Mouse (Mus musculus): ENCODE measurements around the gene Sv2c. TPM values are rescaled to one million over a fixed set of nuclear protein-coding genes. Genes with fewer than 3 reads are reported as not detected.

Sv2c gene
- polyA plus RNA-seq, 1 experiment from 2014 or later: 1.6 TPM

DNA sequence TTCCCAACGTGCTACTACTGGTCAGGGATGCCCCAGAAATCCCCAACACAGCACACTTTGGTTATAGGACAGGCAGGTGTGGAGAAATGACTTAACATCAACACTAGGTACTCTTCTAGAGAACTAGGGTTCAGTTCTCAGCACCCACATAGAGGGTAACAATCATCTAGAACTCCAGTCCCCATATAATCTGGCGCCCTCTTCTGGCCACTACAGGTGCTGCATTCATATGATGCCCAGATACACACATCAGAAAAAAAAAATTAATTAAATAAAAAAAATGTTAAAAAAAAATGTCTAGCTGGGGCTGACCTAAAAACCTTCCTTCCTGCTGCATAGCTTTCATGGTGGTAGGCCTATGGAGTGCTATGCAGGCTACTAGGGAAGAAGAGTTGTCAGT is 135.1 kb downstream of the Sv2c start:
- no peaks in the 10 kb centered on the region for H3K9me3 ChIP-seq (ENCODE audit: control insufficient read depth, low read length)
- H3K4me1 ChIP-seq (replicated peaks; ENCODE audit: control insufficient read depth, insufficient read depth): no peaks in the 10 kb centered on the region
- ATAC-seq (ENCODE audit: low FRiP score, low TSS enrichment): no peak
- H3K9ac ChIP-seq (ENCODE audit: low read length): no peak overlapping the region
- no peak for DNase-seq (ENCODE audit: low spot score)
- TF ChIP-seq CTCF (IDR thresholded peaks at IDR 0.05; ENCODE audit: low read depth): peak; percentile 28; the same call in 1 of the 2 replicates
- no peak for TF ChIP-seq EP300 (optimal IDR thresholded peaks at IDR 0.05)
- no peaks in the 10 kb centered on the region for H3K27me3 ChIP-seq (ENCODE audit: control insufficient read depth, insufficient read depth, low read length)
- H3K36me3 ChIP-seq (ENCODE audit: control insufficient read depth, insufficient read depth, low read length): no peaks in the 10 kb centered on the region
- 52% methylated on average over 2 of the region's 2 CpGs for WGBS
- no peak overlapping the region for H3K4me2 ChIP-seq (replicated peaks; ENCODE audit: low read depth)
- H3K27ac ChIP-seq (replicated peaks): no peak overlapping the region
- no peak overlapping the region for H3K4me3 ChIP-seq (ENCODE audit: low read depth, low read length)

DNA sequence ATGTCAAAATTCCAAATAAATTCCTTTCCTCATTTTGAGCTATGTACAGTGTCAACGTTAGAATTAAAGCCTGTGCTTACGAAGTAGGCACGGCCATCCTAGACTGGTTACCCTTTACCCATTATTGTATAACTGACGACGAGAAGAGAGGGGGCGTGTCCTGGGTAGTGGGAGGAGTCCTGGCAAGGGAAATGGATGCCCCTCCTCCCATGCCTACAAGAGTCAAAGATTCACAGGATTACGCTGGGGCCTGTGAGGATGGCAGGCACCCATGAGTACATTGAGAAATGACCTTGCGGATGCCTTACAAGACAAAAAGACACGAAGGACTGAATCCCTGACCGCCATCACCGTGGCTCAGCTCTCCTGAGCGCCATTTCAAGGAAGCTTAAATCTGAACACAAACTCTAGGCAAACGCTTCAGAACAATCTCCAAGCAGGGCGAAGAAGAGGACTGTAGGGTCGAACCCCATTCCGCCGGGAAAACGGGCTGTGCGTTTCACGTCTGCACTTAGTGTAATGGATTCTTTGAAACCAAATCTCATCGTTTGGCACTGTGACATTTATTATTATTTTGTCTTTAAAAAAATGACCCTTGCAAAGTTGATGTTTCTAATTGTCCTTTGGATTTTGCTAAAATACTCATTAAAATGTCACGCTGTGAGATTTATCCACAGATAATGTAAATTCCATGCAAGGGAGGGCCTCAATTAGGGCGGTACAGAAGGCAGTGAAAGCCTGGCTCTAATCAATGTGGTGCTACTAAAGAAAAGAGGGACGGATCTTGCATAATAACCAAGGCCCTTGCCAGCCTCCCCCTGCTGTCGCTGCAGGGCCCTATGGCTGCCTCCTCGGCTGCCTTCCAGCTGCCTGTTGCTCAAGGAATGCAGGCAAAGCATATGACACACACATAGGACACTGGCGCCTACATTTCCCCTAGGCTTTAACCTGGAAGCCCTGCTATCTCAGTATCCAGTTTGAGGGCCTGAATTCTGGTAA is 137.4 kb downstream of the Sv2c start:
- no peaks in the 10 kb centered on the region for H3K36me3 ChIP-seq (ENCODE audit: control insufficient read depth, insufficient read depth, low read length)
- TF ChIP-seq EP300 (optimal IDR thresholded peaks at IDR 0.05): no peak
- no peak for TF ChIP-seq CTCF (IDR thresholded peaks at IDR 0.05; ENCODE audit: low read depth)
- H3K27ac ChIP-seq (replicated peaks): no peak overlapping the region
- H3K4me2 ChIP-seq (replicated peaks; ENCODE audit: low read depth): no peak overlapping the region
- DNase-seq (ENCODE audit: low spot score) (no peak), ATAC-seq (ENCODE audit: low FRiP score, low TSS enrichment) (no peak)
- H3K4me3 ChIP-seq (ENCODE audit: low read depth, low read length): no peak overlapping the region
- H3K9ac ChIP-seq (ENCODE audit: low read length): no peak overlapping the region
- 70% methylated on average over 27 of the region's 27 CpGs for WGBS
- no peaks in the 10 kb centered on the region for H3K27me3 ChIP-seq (ENCODE audit: control insufficient read depth, insufficient read depth, low read length)
- no peaks in the 10 kb centered on the region for H3K9me3 ChIP-seq (ENCODE audit: control insufficient read depth, low read length)
- H3K4me1 ChIP-seq (replicated peaks; ENCODE audit: control insufficient read depth, insufficient read depth): no peaks in the 10 kb centered on the region

GRCm38 (mm10) chr13:95988181-95988580 is 144.2 kb downstream of the Sv2c start:
- 0 out of 2 replicates have a peak, but pooled peaks have one; percentile 31 for ATAC-seq (ENCODE audit: low FRiP score, low TSS enrichment)
- H3K27ac ChIP-seq (replicated peaks): no peak overlapping the region
- H3K9ac ChIP-seq (ENCODE audit: low read length): no peak overlapping the region
- H3K4me3 ChIP-seq (ENCODE audit: low read depth, low read length): no peak overlapping the region
- no peaks in the 10 kb centered on the region for H3K36me3 ChIP-seq (ENCODE audit: control insufficient read depth, insufficient read depth, low read length)
- no peaks in the 10 kb centered on the region for H3K4me1 ChIP-seq (replicated peaks; ENCODE audit: control insufficient read depth, insufficient read depth)
- TF ChIP-seq EP300 (optimal IDR thresholded peaks at IDR 0.05) (no peak), CTCF (IDR thresholded peaks at IDR 0.05; ENCODE audit: low read depth) (no peak)
- 79% methylated on average over 9 of the region's 9 CpGs for WGBS
- peak; percentile 20 for DNase-seq (ENCODE audit: low spot score)
- H3K27me3 ChIP-seq (ENCODE audit: control insufficient read depth, insufficient read depth, low read length): no peaks in the 10 kb centered on the region
- H3K9me3 ChIP-seq (ENCODE audit: control insufficient read depth, low read length): no peaks in the 10 kb centered on the region
- H3K4me2 ChIP-seq (replicated peaks; ENCODE audit: low read depth): no peak overlapping the region

DNA sequence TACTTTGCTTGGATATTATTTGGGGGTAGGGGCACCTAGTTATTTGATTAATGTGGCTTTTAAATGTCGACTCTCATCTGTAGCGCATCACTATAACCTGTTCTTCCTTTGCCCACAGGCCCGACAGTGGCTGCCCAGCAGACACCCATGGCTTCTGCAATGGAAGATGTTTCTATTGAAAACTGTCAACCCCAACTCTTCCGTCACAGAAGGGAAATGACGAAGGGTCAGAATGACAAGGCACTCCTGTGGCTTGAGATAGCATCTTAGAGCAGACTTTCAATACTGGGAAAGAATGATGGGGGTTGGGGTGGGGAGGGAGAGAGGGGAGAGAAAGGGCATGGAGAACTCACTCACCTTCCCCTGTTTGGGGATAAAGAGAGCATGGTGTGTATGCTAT is 145.2 kb downstream of the Sv2c start:
- no peak overlapping the region for H3K9ac ChIP-seq (ENCODE audit: low read length)
- DNase-seq (ENCODE audit: low spot score) (no peak), ATAC-seq (ENCODE audit: low FRiP score, low TSS enrichment) (no peak)
- H3K4me1 ChIP-seq (replicated peaks; ENCODE audit: control insufficient read depth, insufficient read depth): no peaks in the 10 kb centered on the region
- H3K9me3 ChIP-seq (ENCODE audit: control insufficient read depth, low read length): no peaks in the 10 kb centered on the region
- no peak overlapping the region for H3K27ac ChIP-seq (replicated peaks)
- TF ChIP-seq EP300 (optimal IDR thresholded peaks at IDR 0.05) (no peak), CTCF (IDR thresholded peaks at IDR 0.05; ENCODE audit: low read depth) (no peak)
- 80% methylated on average over 5 of the region's 5 CpGs for WGBS
- H3K27me3 ChIP-seq (ENCODE audit: control insufficient read depth, insufficient read depth, low read length): no peaks in the 10 kb centered on the region
- H3K4me3 ChIP-seq (ENCODE audit: low read depth, low read length): no peak overlapping the region
- no peak overlapping the region for H3K4me2 ChIP-seq (replicated peaks; ENCODE audit: low read depth)
- H3K36me3 ChIP-seq (ENCODE audit: control insufficient read depth, insufficient read depth, low read length): no peaks in the 10 kb centered on the region

DNA sequence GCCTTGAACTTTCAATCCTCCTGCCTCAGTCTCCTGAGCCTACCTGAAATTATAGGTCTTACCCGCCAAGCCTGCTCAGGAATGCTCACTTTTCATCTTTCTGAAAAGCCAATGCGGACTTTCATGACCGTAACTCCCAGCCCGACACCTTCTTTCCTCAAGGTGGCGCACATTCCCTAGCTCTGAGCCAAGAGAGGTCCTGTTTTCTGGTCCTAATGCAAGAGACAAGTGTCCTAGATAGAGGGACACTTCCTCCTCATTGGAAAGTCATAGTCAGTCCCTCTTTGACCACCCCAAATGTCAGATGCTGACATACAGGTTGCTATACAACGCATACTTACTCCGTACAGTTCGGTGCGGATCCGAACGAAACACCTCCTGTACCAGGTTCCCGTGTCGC is 146.0 kb downstream of the Sv2c start:
- H3K27me3 ChIP-seq (ENCODE audit: control insufficient read depth, insufficient read depth, low read length): no peaks in the 10 kb centered on the region
- WGBS: 75% methylated on average over 13 of the region's 13 CpGs
- H3K9me3 ChIP-seq (ENCODE audit: control insufficient read depth, low read length): no peaks in the 10 kb centered on the region
- no peak overlapping the region for H3K27ac ChIP-seq (replicated peaks)
- H3K36me3 ChIP-seq (ENCODE audit: control insufficient read depth, insufficient read depth, low read length): no peaks in the 10 kb centered on the region
- TF ChIP-seq CTCF (IDR thresholded peaks at IDR 0.05; ENCODE audit: low read depth): peak; percentile 78
- no peak for TF ChIP-seq EP300 (optimal IDR thresholded peaks at IDR 0.05)
- H3K4me3 ChIP-seq (ENCODE audit: low read depth, low read length): no peak overlapping the region
- peak; percentile 26 for DNase-seq (ENCODE audit: low spot score)
- H3K9ac ChIP-seq (ENCODE audit: low read length): no peak overlapping the region
- H3K4me2 ChIP-seq (replicated peaks; ENCODE audit: low read depth): no peak overlapping the region
- no peak for ATAC-seq (ENCODE audit: low FRiP score, low TSS enrichment)
- H3K4me1 ChIP-seq (replicated peaks; ENCODE audit: control insufficient read depth, insufficient read depth): no peaks in the 10 kb centered on the region

DNA sequence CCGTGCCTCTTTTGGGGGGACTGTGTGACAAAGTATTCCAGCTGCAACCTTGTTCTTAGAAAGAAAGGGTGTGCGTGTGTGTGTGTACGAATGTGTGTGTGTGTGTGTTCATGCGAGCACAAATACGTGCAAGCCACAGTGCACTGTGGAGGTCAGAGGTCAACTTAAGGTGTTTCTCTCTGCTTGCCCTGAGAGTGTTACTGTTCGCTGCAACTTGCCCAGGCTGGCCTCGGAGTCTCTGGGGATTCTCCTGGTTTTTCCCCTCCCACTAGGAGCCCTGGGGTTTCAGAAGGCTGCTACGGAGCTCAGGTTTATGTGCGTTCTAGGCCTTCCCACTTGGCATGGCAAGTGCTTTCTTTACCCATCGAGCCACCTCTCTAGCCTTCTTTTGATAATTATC is 157.2 kb downstream of the Sv2c start:
- WGBS: 79% methylated on average over 10 of the region's 10 CpGs
- H3K9ac ChIP-seq (ENCODE audit: low read length): no peak overlapping the region
- no peak overlapping the region for H3K4me3 ChIP-seq (ENCODE audit: low read depth, low read length)
- no peak for DNase-seq (ENCODE audit: low spot score)
- H3K36me3 ChIP-seq (ENCODE audit: control insufficient read depth, insufficient read depth, low read length): no peaks in the 10 kb centered on the region
- H3K27ac ChIP-seq (replicated peaks): no peak overlapping the region
- TF ChIP-seq CTCF (IDR thresholded peaks at IDR 0.05; ENCODE audit: low read depth) (no peak), EP300 (optimal IDR thresholded peaks at IDR 0.05) (no peak)
- H3K27me3 ChIP-seq (ENCODE audit: control insufficient read depth, insufficient read depth, low read length): no peaks in the 10 kb centered on the region
- H3K4me1 ChIP-seq (replicated peaks; ENCODE audit: control insufficient read depth, insufficient read depth): no peaks in the 10 kb centered on the region
- no peaks in the 10 kb centered on the region for H3K9me3 ChIP-seq (ENCODE audit: control insufficient read depth, low read length)
- H3K4me2 ChIP-seq (replicated peaks; ENCODE audit: low read depth): no peak overlapping the region
- ATAC-seq (ENCODE audit: low FRiP score, low TSS enrichment): no peak

Data from stomach, postnatal 0 days (tissue).